Mouse (Mus musculus) CD4-positive naive resting alpha-beta T cell, adult 76 days (primary cell): ENCODE measurements around the gene Sept7. TPM values are rescaled to one million over a fixed set of nuclear protein-coding genes. Genes with fewer than 3 reads are reported as not detected.

Source experiments
- total RNA-seq: library from RNA; stranded (reverse); gene quantifications from one replicate; pipeline ENCODE4 v1.2.4, GENCODE M21; 2023

Sept7 gene
- total RNA-seq, result 185 TPM

GRCm38 (mm10) chr9:25252283-25252726 lies at the start of gene Sept7:
Gene Sept7, plus strand, starts transcription at chr9:25252439.

Other genes with a start within 250 kb of the Sept7 start
- not detected for gene Gm10181, start 163.0 kb upstream of the Sept7 start, total RNA-seq
- gene Herpud2, start 100.6 kb upstream of the Sept7 start, total RNA-seq, result 90.0 TPM
- 1.6 TPM for gene Eepd1, start 229.1 kb downstream of the Sept7 start, total RNA-seq